Mouse (Mus musculus): Measurements from ENCODE around the gene Nrp1.

Gene Nrp1

DNA sequence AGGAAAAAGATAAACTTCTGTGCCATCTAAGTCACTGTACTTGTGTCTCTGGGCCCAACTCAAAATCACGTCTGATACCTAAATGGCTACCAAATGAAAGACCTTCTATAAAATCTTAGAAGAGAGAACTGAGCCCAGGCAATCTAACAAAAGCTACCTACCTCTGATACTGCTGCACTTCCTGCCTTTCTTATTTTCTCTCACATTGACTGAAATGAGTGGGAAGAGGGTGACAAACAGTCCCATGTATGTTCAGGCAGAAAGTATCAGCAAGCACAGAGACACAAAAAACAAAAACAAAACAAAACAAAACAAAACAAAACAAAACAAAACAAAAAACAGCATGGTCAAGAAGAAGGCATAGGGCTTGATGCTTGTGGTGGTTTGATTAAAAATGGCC, 153.3 kb downstream of the Nrp1 start:
- no peak for DNase-seq

DNA sequence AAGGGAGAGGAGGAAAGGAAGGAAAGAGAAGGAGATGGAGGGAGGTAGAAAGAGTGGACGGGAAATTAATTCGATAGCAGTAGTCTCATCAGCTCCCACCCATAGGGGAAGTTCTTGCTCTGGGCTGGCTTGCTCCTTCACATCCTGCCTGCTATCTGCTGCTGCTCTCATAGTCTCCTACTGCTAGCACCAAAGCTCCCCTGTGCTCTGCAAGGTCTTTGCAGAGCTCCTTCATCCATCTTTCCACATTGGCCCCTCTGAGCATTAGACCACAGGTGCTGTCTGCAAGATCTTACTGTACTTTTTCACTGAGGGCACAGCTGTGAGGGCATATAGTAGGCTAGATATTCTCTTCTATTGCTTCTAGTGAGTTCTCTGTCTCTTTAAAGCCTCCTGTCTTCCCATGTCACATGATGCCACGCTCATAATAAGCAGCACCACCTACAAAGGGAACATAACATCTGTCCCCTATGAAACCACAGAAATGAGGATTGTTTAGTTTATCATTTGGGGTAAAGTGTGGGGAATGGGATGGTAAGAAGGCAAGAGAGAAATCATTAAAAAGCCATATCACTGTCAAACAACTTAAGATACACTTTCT, 158.5 kb downstream of the Nrp1 start:
- peak; percentile 59 for DNase-seq

DNA sequence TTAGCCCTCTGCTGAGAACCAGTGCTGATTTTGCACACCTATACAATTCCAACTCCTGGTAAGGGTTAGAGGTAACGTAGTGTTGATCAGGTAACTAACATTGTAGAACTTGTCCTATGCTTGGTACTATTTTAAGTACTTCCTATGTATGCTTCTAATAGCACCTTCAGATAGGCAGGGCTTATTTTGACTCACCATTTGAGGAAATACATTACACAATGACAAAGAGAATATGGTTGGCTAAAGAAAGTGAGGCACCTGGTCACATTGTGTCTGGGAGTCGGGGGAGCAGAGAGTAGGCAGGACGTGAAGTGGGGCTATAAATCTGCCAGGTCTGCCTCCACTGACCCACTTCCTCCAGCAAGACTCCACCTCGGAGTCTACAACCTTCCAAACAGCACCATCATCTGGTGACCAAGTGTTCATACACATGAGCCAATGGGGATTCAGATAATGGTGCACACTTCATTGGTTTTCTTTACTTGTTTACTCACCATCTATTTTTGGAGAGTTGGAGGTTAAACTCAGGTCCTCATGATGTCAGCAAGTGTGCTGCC, 159.2 kb downstream of the Nrp1 start:
- peak; percentile 48 for DNase-seq

DNA sequence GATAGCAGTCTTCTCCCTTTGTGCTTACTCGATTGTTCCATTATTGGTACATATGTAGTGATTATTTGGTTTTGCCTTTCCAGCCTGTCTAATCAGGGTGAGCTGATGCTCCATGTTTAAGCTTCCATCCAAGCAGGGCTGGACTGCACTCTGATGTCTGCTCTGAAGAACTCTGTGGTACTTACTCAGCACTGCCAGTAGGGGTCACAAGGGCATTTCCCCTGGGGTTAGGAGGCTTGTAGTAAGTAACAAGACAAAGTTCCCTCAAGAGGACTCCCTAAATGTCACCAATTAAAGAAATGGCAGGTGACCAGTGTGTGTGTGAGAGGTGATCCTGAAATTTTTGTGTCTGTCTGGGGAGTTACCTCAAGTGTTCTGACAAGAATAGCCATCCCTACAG, 161.0 kb downstream of the Nrp1 start:
- peak; percentile 81 for DNase-seq

DNA sequence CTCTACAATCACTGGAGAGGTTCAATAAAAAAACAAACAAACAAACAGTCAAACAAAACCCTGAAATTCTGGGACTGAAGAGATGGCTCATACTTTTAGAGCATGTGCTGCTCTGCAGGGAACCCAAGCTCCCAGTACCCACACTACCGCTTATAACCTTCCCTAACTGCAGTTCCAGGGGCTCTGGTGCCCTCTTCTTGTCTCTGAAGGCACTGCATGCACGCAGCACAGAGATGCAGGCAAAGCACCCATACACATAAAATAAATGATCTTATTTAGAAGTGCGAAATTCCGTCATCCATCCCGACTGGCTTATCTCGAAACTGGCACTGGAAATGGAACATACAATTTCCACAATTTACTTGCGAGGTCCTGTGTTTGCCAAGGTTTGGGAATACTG, 165.4 kb downstream of the Nrp1 start:
- peak; percentile 72 for DNase-seq

DNA sequence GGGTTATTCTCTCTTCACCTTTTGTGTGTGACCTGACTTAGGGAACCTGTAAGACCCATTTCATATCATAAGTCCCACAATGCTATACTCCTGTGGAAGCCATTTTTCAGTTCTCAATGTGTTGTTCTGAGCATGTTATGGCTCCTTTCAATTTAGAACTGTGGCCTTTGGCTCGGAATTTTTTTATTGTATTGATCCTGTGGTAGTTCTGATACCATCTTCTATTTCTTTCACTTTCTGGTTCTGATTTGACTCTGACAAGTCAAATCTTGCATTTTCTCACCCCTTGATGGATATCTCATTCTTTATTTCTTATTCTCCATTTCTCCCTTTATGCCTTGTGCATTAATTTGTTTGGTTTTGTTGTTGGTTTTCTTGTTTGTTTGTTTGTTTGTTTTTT, 167.5 kb downstream of the Nrp1 start:
- no peak for DNase-seq

DNA sequence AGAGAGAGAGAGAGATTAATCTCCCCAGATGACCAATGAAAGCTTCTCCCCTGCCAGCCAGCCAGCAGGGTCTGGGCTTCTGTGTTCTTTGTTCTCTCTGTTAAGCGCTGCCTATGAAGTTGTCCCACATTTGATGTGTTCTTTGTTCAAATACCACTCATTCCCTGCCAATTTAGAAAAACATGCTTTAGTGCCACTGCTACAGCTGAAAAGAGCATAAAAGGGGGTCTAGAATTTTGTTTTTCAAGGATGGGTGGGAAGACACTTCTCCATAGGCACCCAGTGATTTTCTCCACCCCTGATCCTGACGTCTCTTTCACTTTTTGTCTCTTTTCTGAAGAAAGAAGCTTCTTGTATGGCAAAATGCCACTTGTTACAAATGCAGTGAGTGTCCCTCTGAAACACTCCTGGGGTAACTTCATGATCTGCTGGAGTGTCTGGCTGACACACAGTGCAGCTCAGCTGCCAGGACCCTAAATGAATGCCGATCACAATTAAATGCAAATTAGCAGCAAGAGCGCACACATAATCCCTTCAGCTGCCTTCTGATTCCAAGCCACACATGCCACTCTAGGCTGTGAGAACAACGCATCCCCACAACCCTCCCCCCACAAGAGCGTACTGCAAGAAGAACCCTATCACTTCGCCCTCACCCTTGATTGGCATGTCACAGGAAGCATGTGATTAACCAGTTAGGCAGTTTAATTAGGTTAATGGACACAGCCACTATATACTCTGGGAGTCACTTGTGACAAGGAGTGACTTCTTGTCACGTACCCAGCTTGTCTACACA, 170.4 kb downstream of the Nrp1 start:
- peak; percentile 76 for DNase-seq

DNA sequence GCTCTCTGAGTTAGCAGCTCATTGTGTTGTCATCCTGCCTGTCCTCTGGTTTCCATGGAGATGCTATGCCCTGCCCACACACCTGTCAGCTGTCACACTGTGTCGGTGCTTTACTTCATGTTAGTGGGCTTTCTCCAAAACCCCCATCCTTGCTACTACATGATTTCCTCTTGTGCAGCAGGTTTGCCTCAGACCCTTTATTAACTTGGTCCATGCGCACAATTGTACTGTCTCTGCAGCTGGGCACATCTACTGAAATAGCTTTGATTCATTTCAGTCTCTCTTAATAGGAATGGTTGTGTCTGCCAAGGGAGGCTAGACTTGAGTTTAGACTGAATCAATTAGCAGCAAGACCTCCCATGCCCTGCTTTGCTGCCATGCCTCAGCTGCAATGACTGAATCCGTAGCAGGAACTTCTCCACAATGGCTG, 176.1 kb downstream of the Nrp1 start:
- peak; percentile 61 for DNase-seq

DNA sequence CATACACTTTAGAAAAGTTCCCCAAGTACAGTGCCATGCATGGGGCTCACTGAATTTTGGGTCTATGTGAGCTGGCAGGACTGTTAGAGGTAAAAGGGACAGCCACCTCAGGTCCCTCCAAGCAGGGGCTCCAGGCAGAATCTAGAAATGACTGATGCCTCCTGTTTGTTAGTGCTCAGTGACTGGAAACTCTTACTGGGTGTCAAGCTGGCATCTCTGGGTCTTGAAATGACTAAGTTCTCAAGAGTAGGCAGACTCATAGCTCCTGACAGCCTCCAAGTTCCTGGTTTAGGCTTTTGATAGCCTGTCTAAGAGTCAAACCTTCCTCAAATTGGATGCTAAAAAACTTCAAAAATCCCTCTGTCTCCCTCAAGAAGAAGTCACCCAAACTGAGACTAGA, 177.3 kb downstream of the Nrp1 start:
- peak; percentile 12 for DNase-seq

DNA sequence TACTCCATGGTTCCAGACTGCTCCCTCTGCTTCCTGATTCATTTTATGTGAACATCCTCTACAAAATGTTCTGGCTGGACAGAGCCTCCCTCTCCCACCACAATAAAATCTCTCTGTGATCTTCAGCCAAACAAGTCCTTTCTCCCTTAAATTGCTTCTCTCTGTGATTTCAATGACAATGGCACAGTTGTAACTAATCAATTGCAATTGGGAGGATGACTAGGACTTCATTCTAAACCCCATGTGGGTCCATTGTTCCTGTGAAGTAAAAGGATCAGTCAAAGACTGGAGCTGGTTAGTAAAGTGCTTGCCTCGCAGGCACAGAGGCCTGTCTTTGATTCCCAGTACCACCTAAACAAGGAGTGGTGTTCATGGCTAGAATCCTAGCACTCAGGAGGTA, 180.0 kb downstream of the Nrp1 start:
- peak; percentile 2 for DNase-seq

DNA sequence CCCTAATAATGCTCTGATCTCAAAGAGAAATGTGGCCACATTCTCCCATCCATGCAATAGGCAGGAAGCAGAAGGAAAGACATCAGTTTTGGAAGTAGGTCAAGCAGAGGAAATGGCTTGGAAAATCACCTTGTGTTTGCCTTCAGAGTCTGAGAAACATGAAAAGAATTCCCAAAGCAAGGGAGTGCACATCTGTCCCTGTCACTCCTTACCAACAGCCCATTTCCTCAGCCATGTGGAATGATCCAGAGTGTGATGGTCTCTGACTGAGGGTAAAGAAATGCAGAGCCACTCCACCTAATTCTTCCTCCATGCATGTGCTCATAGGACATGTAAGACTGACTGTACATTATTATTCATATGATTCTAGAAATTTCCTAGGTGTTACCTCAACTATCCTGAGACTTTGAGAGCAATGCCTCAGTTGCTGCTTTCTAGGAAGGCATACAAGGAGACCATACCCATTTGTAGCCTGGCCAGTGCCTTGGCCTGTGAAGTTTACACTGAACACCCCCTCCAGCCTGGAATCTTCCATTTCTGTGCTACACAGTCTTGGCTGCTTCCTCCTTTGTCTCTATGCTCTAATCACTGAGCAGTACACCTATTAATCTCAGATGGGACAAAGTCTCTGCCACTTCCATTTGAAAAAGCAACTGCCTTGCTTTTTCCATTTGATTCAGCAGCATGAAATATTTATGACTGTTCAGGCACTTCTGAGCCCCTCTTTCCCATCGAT, 183.1 kb downstream of the Nrp1 start:
- DNase-seq: no peak

DNA sequence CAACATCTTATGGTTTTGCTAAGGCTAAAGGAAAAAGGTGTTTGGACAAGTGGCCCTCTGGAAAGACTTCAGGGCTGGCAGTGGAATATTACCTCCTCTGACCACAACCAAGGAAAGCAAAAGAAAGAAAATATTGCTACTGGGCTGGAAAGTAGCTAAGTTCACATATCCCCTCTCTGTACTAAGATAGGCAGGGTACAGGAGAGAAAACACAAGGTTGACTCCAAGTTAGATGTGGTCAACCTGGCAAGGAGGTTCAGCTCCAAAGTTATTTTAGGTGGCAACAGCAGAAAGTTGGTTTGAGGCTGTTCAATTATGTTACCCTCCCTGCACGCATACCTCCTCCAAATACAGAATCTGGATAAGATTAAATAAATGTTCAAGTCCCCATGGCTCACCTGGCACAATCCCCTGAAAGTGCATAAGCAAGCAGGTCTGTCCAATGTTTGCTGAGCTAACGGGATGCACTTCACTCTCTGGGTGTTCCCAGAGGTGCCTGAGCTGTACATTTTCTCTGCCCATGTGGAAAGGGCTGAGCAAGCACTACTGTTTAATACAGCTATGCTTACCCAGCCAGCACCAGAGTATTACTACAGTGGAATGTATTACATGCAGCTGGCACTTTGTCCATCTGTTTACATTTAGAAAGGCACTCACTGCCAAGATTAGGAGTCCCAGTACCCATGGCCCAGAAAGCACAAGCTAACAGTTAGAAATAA, 185.9 kb downstream of the Nrp1 start:
- DNase-seq: peak; percentile 87

DNA sequence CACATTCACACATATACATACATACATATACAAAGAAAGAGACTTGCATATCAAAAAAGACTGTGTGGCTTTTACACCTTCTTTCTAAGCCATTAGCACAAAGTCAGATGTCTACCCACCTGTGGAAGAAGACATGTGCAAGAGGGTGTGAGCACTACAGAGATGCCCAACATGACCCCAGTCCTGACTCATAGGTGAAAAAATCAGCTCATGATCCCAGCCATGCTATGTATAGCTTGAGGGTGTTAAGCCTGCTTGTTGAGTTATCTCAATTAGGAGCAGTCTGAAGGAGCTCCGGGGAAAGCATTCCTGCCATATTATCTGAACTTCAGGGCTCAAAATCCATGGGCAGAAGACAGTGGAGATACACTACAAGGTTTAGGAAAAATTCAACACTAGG, 187.9 kb downstream of the Nrp1 start:
- DNase-seq: peak; percentile 70

DNA sequence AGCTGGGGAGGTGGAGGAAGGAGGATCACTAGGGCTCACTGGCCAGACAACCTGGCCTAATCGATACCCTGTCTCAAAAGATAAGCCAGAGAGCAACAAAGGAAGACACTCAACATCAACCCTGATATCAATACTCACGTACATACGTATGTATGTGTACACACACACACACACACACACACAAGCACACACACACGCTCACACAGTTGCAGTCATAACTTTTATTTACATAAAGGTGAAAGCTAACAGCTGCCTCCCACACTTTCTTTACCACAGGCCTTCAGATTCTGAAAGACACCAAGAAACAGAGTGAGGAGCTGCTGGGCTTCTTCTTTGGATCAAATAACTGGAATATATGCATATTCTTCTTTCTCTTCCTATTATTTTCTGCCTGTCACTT, 189.0 kb downstream of the Nrp1 start:
- no peak for DNase-seq

DNA sequence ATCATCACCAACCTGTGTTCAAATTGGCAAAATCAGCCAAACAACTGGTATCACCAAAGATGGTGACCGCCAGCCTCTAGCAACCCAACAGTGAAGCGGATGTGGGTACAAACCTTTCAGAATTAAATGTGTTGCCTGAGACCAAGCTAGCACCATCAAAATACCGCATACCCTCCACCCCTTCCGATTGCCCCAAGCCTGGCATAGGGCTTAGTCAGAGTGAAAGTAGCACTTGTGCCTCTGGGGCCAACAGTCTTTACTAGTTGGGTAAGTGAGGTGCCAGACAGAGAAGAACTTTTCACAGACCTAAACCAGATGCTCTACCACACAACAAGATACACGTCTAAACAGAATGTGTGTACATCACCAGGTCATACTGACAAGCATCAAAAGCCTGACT, 191.3 kb downstream of the Nrp1 start:
- no peak for DNase-seq

DNA sequence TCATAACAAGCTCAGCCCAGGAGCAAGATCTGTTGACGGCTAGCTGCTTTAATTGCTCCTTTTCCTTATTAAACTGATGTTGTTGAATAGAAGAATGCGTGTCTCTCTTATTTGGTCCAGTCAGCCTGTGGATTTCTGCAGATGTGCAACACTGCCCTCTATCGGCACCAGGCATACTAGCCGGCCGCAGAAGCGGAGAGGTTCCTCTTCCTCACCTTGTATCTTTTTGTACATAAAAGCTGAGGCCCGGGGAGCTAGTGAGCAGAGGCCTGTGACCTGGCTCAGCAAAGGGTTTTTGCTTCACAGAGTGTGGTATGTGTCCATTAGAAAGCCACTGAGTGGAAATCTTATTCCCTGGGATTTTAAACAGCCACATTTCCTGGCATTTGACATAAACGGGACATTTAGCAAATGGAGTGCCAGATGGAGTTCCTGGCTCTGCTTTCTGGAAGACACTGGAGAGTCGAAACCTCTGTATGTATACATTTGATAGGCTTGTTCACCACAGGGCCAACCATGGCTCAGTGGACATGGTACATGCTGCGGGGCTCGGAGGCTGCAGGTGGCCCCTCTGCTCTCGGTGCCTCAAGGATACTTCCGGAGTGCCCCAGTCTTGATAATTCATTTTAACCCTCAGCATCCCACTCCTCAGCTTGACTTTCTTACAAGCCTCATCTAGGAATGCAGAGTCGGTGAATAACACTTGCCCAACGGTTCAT, 193.2 kb downstream of the Nrp1 start:
- DNase-seq: peak; percentile 94
